Mouse (Mus musculus) embryonic facial prominence, embryonic 14.5 days (tissue): ENCODE results near the gene Cerkl. TPM values are rescaled to one million over a fixed set of nuclear protein-coding genes. Genes with fewer than 3 reads are reported as not detected.

Experiments
- ATAC-seq: fragments of 200-750 bp; cut with Nextera tagmentation; 2 replicates; pipeline ENCODE4 v1.8.0; 2017; ENCODE audit warnings: low read depth, moderate number of reproducible peaks, moderate TSS enrichment
- DNase-seq: peaks from one replicate; pipeline ENCODE4 v3.0.0-alpha.2; 2015; ENCODE audit warnings: low spot score
- H3K27ac ChIP-seq: fragments of 300-500 bp; sonication (generic); replicated peaks from 2 replicates; pipeline ENCODE4 v1.5.1; 2014; ENCODE audit warnings: low read depth, mild to moderate bottlenecking, low read length, moderate library complexity
- H3K27me3 ChIP-seq: fragments of 300-500 bp; sonication (generic); replicated peaks from 2 replicates; pipeline ENCODE4 v1.6.1; 2014; ENCODE audit warnings: low read length; ENCODE audit not compliant: control insufficient read depth, insufficient read depth
- H3K36me3 ChIP-seq: fragments of 300-500 bp; sonication (generic); 2 replicates; pipeline ENCODE4 v1.6.1; 2014; ENCODE audit warnings: low read length, mixed read lengths; ENCODE audit not compliant: control insufficient read depth, insufficient read depth
- H3K4me1 ChIP-seq: fragments of 300-500 bp; sonication (generic); 2 replicates; pipeline ENCODE4 v1.6.1; 2014; ENCODE audit warnings: antibody characterized with exemption, low read length; ENCODE audit not compliant: control insufficient read depth, insufficient read depth
- H3K4me2 ChIP-seq: fragments of 300-500 bp; sonication (generic); 2 replicates; pipeline ENCODE4 v1.6.1; 2014; ENCODE audit warnings: low read depth, mild to moderate bottlenecking, low read length, moderate library complexity, mixed read lengths
- H3K4me3 ChIP-seq: fragments of 300-500 bp; sonication (generic); 2 replicates; pipeline ENCODE4 v1.5.1; 2014; ENCODE audit warnings: low read depth, mild to moderate bottlenecking, low read length
- H3K9ac ChIP-seq: fragments of 300-500 bp; sonication (generic); 2 replicates; pipeline ENCODE4 v1.6.1; 2014; ENCODE audit warnings: low read depth, mild to moderate bottlenecking, low read length, moderate library complexity, mixed read lengths
- H3K9me3 ChIP-seq: fragments of 300-500 bp; sonication (generic); 2 replicates; pipeline ENCODE4 v1.6.1; 2016; ENCODE audit warnings: low read length; ENCODE audit not compliant: control insufficient read depth
- WGBS: fragments of 180-500 bp; shearing (Covaris S2); extraction: QIAGEN DNeasy Blood & Tissue Kit; methylation state at CpG from one replicate; pipeline ENCODE4 v1.1.7; 2014; 5-methylcytosine and 5-hydroxymethylcytosine counted together
- polyA plus RNA-seq: library from polyadenylated mRNA; unstranded; fragments of >200 nt; fragmentation: Nextera tagmentation; extraction: Ambion mirVana; gene quantifications from 2 replicates; pipeline ENCODE4 v1.2.1, GENCODE M21; 2014

Gene Cerkl
- polyA plus RNA-seq, 1 experiment from 2014 or later = 0.88 TPM

GRCm38 (mm10) chr2:79449371-79449770 lies 7.2 kb downstream of the Cerkl start:
- Histone ChIP-seq H3K9me3 (no peaks in the 10 kb centered on the region), H3K4me1 (no peaks in the 10 kb centered on the region), H3K4me3 (no peak overlapping the region), H3K36me3 (no peaks in the 10 kb centered on the region), H3K9ac (no peak overlapping the region), H3K27me3 (peaks cover 18% of the 10 kb centered on the region), H3K27ac (no peak overlapping the region), H3K4me2 (no peak overlapping the region)
- DNase-seq = peak; percentile 23
- ATAC-seq = no peak
- 60% methylated on average over 4 of the region's 4 CpGs for WGBS

GRCm38 (mm10) chr2:79447198-79447597 lies 9.4 kb downstream of the Cerkl start:
- ATAC-seq = no peak
- Histone ChIP-seq H3K9me3 (no peaks in the 10 kb centered on the region), H3K4me1 (no peaks in the 10 kb centered on the region), H3K36me3 (no peaks in the 10 kb centered on the region), H3K4me3 (no peak overlapping the region), H3K4me2 (no peak overlapping the region), H3K27ac (no peak overlapping the region), H3K9ac (no peak overlapping the region), H3K27me3 (peaks cover 6% of the 10 kb centered on the region)
- 76% methylated on average over 1 of the region's 1 CpGs for WGBS
- no peak for DNase-seq

GRCm38 (mm10) chr2:79443861-79444620 lies 12.5 kb downstream of the Cerkl start:
- Histone ChIP-seq H3K4me1 (no peaks in the 10 kb centered on the region), H3K9ac (no peak overlapping the region), H3K4me2 (no peak overlapping the region), H3K27ac (no peak overlapping the region), H3K27me3 (no peaks in the 10 kb centered on the region), H3K4me3 (no peak overlapping the region), H3K36me3 (no peaks in the 10 kb centered on the region), H3K9me3 (no peaks in the 10 kb centered on the region)
- DNase-seq = no peak
- no peak for ATAC-seq
- WGBS = 84% methylated on average over 3 of the region's 3 CpGs

DNA sequence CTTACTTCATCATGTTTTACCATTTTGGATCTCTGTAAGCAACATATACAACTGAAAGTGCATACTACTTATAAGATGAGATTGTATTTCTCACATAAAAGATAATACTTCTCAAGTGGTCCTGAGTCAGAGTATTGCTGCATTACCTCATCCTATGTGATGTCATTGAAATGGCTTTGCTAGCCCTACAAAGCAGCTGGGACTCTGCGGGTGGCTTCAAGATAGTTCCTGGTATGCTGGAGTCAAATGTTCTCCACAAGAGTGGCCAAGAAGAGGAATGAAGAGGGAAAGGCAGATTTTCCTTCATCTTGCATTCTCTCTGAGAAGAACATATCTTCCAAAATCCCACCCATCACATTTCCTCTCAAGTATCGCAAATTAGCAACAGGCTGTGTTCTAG lies 13.2 kb downstream of the Cerkl start:
- H3K4me2 ChIP-seq = no peak overlapping the region

GRCm38 (mm10) chr2:79442906-79443305 lies 13.7 kb downstream of the Cerkl start:
- no peak overlapping the region for H3K27ac ChIP-seq
- 83% methylated on average over 6 of the region's 6 CpGs for WGBS
- no peak overlapping the region for H3K9ac ChIP-seq
- DNase-seq (no peak), ATAC-seq (no peak)
- H3K4me2 ChIP-seq = no peak overlapping the region
- H3K36me3 ChIP-seq = no peaks in the 10 kb centered on the region
- no peak overlapping the region for H3K4me3 ChIP-seq
- H3K4me1 ChIP-seq = no peaks in the 10 kb centered on the region
- no peaks in the 10 kb centered on the region for H3K27me3 ChIP-seq
- no peaks in the 10 kb centered on the region for H3K9me3 ChIP-seq

More for the DNA sequence above, 13.2 kb downstream of the Cerkl start:
- Histone ChIP-seq H3K9ac (no peak overlapping the region), H3K36me3 (no peaks in the 10 kb centered on the region), H3K4me3 (no peak overlapping the region), H3K27me3 (no peaks in the 10 kb centered on the region), H3K27ac (no peak overlapping the region), H3K4me1 (no peaks in the 10 kb centered on the region), H3K9me3 (no peaks in the 10 kb centered on the region)
- WGBS = 95% methylated on average over 2 of the region's 2 CpGs
- no peak for DNase-seq
- no peak for ATAC-seq

DNA sequence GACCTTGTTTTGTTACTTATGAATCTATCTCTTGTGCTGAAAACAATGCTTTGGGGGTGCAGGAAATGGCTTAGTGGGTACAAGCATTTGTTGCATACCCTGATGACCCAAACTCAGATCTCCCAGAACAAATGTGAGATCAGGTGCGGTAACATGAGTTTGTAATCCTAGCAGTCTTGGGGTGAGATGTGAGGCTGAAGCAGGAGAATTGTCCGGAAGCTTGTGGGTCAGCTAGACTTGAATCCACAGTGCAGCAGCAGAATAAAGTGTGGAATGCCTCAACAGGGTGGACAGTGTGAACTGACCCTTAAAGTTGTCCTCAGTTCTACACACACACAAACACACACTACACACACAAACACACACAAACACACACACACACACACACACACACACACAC lies 14.4 kb downstream of the Cerkl start:
- no peaks in the 10 kb centered on the region for H3K27me3 ChIP-seq
- H3K4me3 ChIP-seq = no peak overlapping the region
- no peaks in the 10 kb centered on the region for H3K4me1 ChIP-seq
- no peak overlapping the region for H3K4me2 ChIP-seq
- ATAC-seq (no peak), DNase-seq (no peak)
- H3K36me3 ChIP-seq = no peaks in the 10 kb centered on the region
- no peaks in the 10 kb centered on the region for H3K9me3 ChIP-seq
- H3K9ac ChIP-seq = no peak overlapping the region
- no peak overlapping the region for H3K27ac ChIP-seq
- 96% methylated on average over 2 of the region's 2 CpGs for WGBS

- Histone ChIP-seq H3K4me2 (no peak overlapping the region), H3K27ac (no peak overlapping the region), H3K9me3 (no peaks in the 10 kb centered on the region), H3K9ac (no peak overlapping the region), H3K36me3 (no peaks in the 10 kb centered on the region), H3K4me1 (0 out of 2 replicates have a peak, but pooled peaks cover 5% of the 10 kb centered on the region), H3K27me3 (peaks cover 5% of the 10 kb centered on the region), H3K4me3 (no peak overlapping the region)
- ATAC-seq (no peak), DNase-seq (no peak)
These were observed 26.5 kb downstream of the Cerkl start for GRCm38 (mm10) chr2:79430061-79430460.

DNA sequence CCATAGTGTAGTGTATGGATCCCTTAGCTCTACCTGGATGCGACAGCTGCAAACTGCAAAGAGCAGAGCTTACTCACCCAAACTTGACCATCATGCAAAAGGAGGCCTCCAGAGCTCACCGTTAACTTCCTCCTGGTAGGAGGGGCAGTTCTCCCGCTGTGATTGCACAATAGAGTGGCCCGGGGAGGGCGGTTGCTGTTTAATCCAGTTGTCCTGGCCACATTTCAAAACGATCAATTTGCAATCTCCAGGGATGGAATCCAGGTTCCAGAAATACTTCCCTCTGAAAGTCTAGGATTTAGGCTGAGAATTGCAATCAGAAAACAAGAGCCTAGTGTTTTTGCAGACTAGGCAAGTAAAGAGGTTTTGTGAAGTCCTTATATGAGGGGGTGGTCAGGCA lies 26.9 kb downstream of the Cerkl start:
- Histone ChIP-seq H3K4me2 (no peak overlapping the region), H3K9me3 (no peaks in the 10 kb centered on the region), H3K4me1 (0 out of 2 replicates have a peak, but pooled peaks cover 5% of the 10 kb centered on the region), H3K9ac (no peak overlapping the region), H3K27me3 (peaks cover 5% of the 10 kb centered on the region), H3K4me3 (no peak overlapping the region), H3K27ac (no peak overlapping the region), H3K36me3 (no peaks in the 10 kb centered on the region)
- DNase-seq = peak; percentile 50
- 0 out of 2 replicates have a peak, but pooled peaks have one; percentile 16 for ATAC-seq
- 12% methylated on average over 6 of the region's 6 CpGs for whole genome bisulfite sequencing

GRCm38 (mm10) chr2:79429108-79429507 lies 27.5 kb downstream of the Cerkl start:
- Histone ChIP-seq H3K9ac (peak overlapping the region; percentile 60), H3K27me3 (peaks cover 5% of the 10 kb centered on the region), H3K36me3 (no peaks in the 10 kb centered on the region), H3K27ac (no peak overlapping the region), H3K9me3 (no peaks in the 10 kb centered on the region), H3K4me2 (peak overlapping the region; percentile 85), H3K4me1 (0 out of 2 replicates have a peak, but pooled peaks cover 5% of the 10 kb centered on the region), H3K4me3 (peak overlapping the region; percentile 42)
- WGBS = 14% methylated on average over 7 of the region's 7 CpGs
- DNase-seq = no peak
- ATAC-seq = 0 out of 2 replicates have a peak, but pooled peaks have one; percentile 35
